Mouse (Mus musculus) limb, embryonic 14.5 days (tissue): Measurements from ENCODE around the gene Cth. TPM values are rescaled to one million over a fixed set of nuclear protein-coding genes. Genes with fewer than 3 reads are reported as not detected.

ENCODE experiments used
- ATAC-seq: fragments of 200-750 bp; cut with Nextera tagmentation; 2 replicates; pipeline ENCODE4 v1.8.0; 2017; ENCODE audit warnings: low read depth, moderate number of reproducible peaks, moderate TSS enrichment; ENCODE audit not compliant: low FRiP score
- DNase-seq: peaks from one replicate; pipeline ENCODE4 v3.0.0-alpha.2; 2015; ENCODE audit warnings: low spot score
- H3K27ac ChIP-seq: fragments of 300-500 bp; sonication (generic); replicated peaks from 2 replicates; pipeline ENCODE4 v1.5.1; 2014; ENCODE audit warnings: low read depth, mild to moderate bottlenecking, low read length, moderate library complexity, mixed read lengths
- H3K27me3 ChIP-seq: fragments of 300-500 bp; sonication (generic); 2 replicates; pipeline ENCODE4 v1.6.1; 2014; ENCODE audit warnings: low read length, mixed read lengths; ENCODE audit not compliant: control insufficient read depth, insufficient read depth
- H3K36me3 ChIP-seq: fragments of 300-500 bp; sonication (generic); 2 replicates; pipeline ENCODE4 v1.6.1; 2014; ENCODE audit warnings: mild to moderate bottlenecking, low read length, moderate library complexity, mixed read lengths; ENCODE audit not compliant: control insufficient read depth, insufficient read depth
- H3K4me1 ChIP-seq: fragments of 300-500 bp; sonication (generic); 2 replicates; pipeline ENCODE4 v1.6.1; 2014; ENCODE audit warnings: antibody characterized with exemption, low read length, mixed read lengths; ENCODE audit not compliant: control insufficient read depth, insufficient read depth
- H3K4me2 ChIP-seq: fragments of 300-500 bp; sonication (generic); replicated peaks from 2 replicates; pipeline ENCODE4 v1.6.1; 2014; ENCODE audit warnings: low read depth, mild to moderate bottlenecking, low read length, moderate library complexity; ENCODE audit not compliant: severe bottlenecking
- H3K4me3 ChIP-seq: fragments of 300-500 bp; sonication (generic); replicated peaks from 2 replicates; pipeline ENCODE4 v1.5.1; 2014; ENCODE audit warnings: low read length
- H3K9ac ChIP-seq: fragments of 300-500 bp; sonication (generic); 2 replicates; pipeline ENCODE4 v1.6.1; 2014; ENCODE audit warnings: mild to moderate bottlenecking, low read depth, low read length, moderate library complexity; ENCODE audit not compliant: severe bottlenecking
- H3K9me3 ChIP-seq: fragments of 300-500 bp; sonication (generic); 2 replicates; pipeline ENCODE4 v1.6.1; 2016; ENCODE audit warnings: low read length; ENCODE audit not compliant: control insufficient read depth
- POLR2A ChIP-seq: fragments of 200-500 bp; IDR thresholded peaks from 2 replicates; pipeline ENCODE4 v1.8.0; 2012; ENCODE audit warnings: inconsistent platforms, mild to moderate bottlenecking, moderate library complexity, borderline replicate concordance; ENCODE audit not compliant: insufficient read depth, insufficient read length; ENCODE audit errors: extremely low read depth
- WGBS: fragments of 180-500 bp; shearing (Covaris S2); extraction: QIAGEN DNeasy Blood & Tissue Kit; methylation state at CpG from one replicate; pipeline ENCODE4 v1.1.7; 2014; 5-methylcytosine and 5-hydroxymethylcytosine counted together
- polyA plus RNA-seq, 2 experiments: library from polyadenylated mRNA; depleted of rRNA in 1 of 2; stranded (reverse) in 1 of 2; unstranded in 1 of 2; fragments of >200 nt; fragmentation: Nextera tagmentation in 1 of 2; extraction: Ambion mirVana in 1 of 2; gene quantifications; 2 replicates each; pipeline versions ENCODE4 v1.2.1 to v1.2.3; 2012 to 2014

Gene Cth
- polyA plus RNA-seq, 2 experiments: 9.9 to 11.5 TPM

GRCm38 (mm10) chr3:157932074-157932473 is 7.2 kb upstream of the Cth start:
- H3K9me3 ChIP-seq: no peaks in the 10 kb centered on the region
- no peak overlapping the region for H3K4me2 ChIP-seq
- TF ChIP-seq POLR2A: no peak
- H3K4me3 ChIP-seq: no peak overlapping the region
- H3K27ac ChIP-seq: no peak overlapping the region
- DNase-seq: no peak
- ATAC-seq: no peak
- H3K36me3 ChIP-seq: no peaks in the 10 kb centered on the region
- H3K9ac ChIP-seq: no peak overlapping the region
- H3K27me3 ChIP-seq: no peaks in the 10 kb centered on the region
- WGBS: 45% methylated on average over 3 of the region's 3 CpGs
- H3K4me1 ChIP-seq: no peaks in the 10 kb centered on the region

GRCm38 (mm10) chr3:157931592-157931991 is 6.7 kb upstream of the Cth start:
- ATAC-seq: no peak
- H3K27me3 ChIP-seq: no peaks in the 10 kb centered on the region
- no peaks in the 10 kb centered on the region for H3K9me3 ChIP-seq
- no peak overlapping the region for H3K9ac ChIP-seq
- no peak overlapping the region for H3K27ac ChIP-seq
- no peaks in the 10 kb centered on the region for H3K4me1 ChIP-seq
- no peak overlapping the region for H3K4me2 ChIP-seq
- no peak for DNase-seq
- H3K36me3 ChIP-seq: no peaks in the 10 kb centered on the region
- no peak overlapping the region for H3K4me3 ChIP-seq
- TF ChIP-seq POLR2A: no peak
- WGBS: 48% methylated on average over 3 of the region's 3 CpGs

- 78% methylated on average over 1 of the region's 1 CpGs for WGBS
- Histone ChIP-seq H3K27ac (no peak overlapping the region), H3K27me3 (no peaks in the 10 kb centered on the region), H3K4me2 (no peak overlapping the region), H3K9me3 (no peaks in the 10 kb centered on the region), H3K9ac (no peak overlapping the region), H3K4me3 (no peak overlapping the region), H3K36me3 (no peaks in the 10 kb centered on the region), H3K4me1 (no peaks in the 10 kb centered on the region)
- no peak for DNase-seq
- TF ChIP-seq POLR2A: no peak
- no peak for ATAC-seq
Measured at GRCm38 (mm10) chr3:157929417-157929816, 4.5 kb upstream of the Cth start.

- H3K9ac ChIP-seq: no peak overlapping the region
- 89% methylated on average over 2 of the region's 2 CpGs for WGBS
- H3K27ac ChIP-seq: no peak overlapping the region
- no peak for DNase-seq
- H3K9me3 ChIP-seq: no peaks in the 10 kb centered on the region
- no peak overlapping the region for H3K4me3 ChIP-seq
- no peaks in the 10 kb centered on the region for H3K36me3 ChIP-seq
- H3K4me2 ChIP-seq: no peak overlapping the region
- ATAC-seq: no peak
- no peak for TF ChIP-seq POLR2A
- H3K27me3 ChIP-seq: no peaks in the 10 kb centered on the region
- no peaks in the 10 kb centered on the region for H3K4me1 ChIP-seq
Measured at GRCm38 (mm10) chr3:157928731-157929130, 3.9 kb upstream of the Cth start.

DNA sequence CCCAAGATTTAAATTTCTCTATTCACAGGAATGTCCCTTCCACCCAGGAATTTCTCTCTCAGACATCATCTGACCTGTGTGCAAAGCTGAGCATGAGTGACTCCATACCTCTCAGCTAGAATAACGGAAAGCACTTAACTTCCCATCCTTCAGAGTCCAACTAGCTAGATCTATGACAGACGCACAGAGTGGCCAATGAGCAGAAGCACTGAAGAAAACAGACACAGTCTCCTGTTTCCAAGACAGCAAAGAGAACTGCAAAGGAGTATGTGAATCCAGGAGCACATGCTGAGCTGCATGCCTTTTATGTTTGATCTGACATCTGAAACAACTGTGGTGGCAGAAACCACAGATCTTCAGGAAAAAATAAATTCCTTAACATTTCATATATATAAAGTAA is 1.9 kb upstream of the Cth start:
- WGBS: 52% methylated on average over 2 of the region's 2 CpGs
- Histone ChIP-seq H3K4me2 (no peak overlapping the region), H3K27ac (no peak overlapping the region), H3K36me3 (no peaks in the 10 kb centered on the region), H3K4me3 (no peak overlapping the region), H3K4me1 (no peaks in the 10 kb centered on the region), H3K9ac (no peak overlapping the region), H3K27me3 (no peaks in the 10 kb centered on the region), H3K9me3 (no peaks in the 10 kb centered on the region)
- TF ChIP-seq POLR2A: no peak
- DNase-seq (no peak), ATAC-seq (no peak)
